Mouse (Mus musculus): ENCODE measurements around the gene Sema4a. TPM values are rescaled to one million over a fixed set of nuclear protein-coding genes. Genes with fewer than 3 reads are reported as not detected.

Gene Sema4a
- total RNA-seq, 2 experiments from 2014 or later: 68.7 to 71.2 TPM

DNA sequence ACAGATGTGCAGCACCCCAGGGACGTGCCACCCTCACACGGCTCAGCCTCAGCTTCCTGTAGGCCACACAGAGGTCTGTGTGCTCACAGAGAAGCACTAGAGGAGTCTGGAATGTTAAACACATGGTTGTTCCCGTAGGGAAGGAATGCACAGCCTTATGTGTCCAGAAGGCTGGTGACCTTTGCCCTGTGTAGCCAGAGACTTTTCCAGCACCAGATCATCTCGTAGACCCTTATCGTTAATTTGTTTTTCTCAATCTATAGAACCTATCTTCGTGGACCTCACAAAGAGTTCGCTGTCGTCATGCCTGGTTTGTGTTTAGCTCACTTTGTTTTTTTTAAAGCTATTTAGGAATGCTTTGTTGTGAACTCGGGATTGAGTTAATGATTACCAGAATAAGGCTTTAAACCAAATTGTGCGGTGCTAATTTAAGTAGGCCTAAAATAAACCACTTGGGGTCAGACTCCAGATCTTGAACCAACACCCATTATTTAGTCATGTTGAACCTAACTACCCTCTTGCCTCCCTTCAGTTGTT, 10.0 kb upstream of the Sema4a start:
- TF ChIP-seq CTCF (IDR thresholded peaks at IDR 0.05): no peak
- H3K27ac ChIP-seq: no peak overlapping the region
- intact Hi-C loops (cut with DNase I): no loop called here

GRCm38 (mm10) chr3:88469466-88469865, 8.5 kb upstream of the Sema4a start:
- DNase-seq (ENCODE audit: extremely low spot score in 1 of 2, low spot score in 2 of 2): no peak
- H3K4me3 ChIP-seq: no peak overlapping the region
- intact Hi-C loops (cut with DNase I): loop anchor here (5.0 kb wide), 2 partner anchors 42 to 132 kb away; partner anchors contain the start of genes Slc25a44, Smg5 and Tmem79
- no peak for TF ChIP-seq CTCF (IDR thresholded peaks at IDR 0.05)
- no peak overlapping the region for H3K27ac ChIP-seq

More for the DNA sequence above, 10.0 kb upstream of the Sema4a start:
- no peak overlapping the region for H3K4me3 ChIP-seq
- DNase-seq (ENCODE audit: extremely low spot score in 1 of 2, low spot score in 2 of 2): no peak

DNA sequence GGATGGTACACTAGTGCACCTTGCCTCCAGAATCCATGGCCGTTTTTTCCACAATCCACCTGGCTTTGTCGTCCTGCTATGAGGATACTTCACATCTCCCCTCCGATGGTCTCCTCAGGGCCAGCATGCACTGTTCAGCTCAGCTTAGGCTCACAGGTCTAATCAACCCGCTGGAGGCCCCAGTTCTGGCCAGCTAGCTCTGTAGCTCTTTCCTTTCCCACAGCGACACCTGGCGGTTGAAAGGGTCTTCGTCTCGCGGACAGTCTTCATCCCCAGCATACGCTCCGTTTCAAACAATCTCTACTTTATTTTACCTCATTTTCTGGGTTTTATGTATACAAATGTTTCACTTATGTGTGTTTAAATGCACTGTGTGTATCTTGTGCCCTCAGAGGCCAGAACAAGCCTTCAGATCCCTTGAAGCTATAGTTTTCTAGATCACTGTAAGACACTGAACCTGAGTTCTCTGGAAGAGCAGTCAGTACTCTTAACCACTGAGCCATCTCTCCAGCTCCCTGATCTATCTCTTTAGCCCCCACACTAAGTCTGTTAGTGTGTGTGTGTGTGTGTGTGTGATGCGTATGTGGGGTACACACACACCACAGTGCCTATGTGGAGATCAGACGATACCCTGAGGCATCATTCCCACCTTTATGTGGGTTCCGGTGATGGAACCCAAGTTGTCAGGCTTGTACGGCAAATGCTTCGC, 6.3 kb upstream of the Sema4a start:
- intact Hi-C loops (cut with DNase I): loop anchor here (1.0 to 5.0 kb wide), 3 partner anchors 40 to 130 kb away; partner anchors contain the start of genes Slc25a44, Smg5 and Tmem79
- Histone ChIP-seq H3K27ac (no peak overlapping the region), H3K4me3 (no peak overlapping the region)
- peak; percentile 92 for TF ChIP-seq CTCF (IDR thresholded peaks at IDR 0.05)
- peak; percentile 82 to 91 for DNase-seq (ENCODE audit: extremely low spot score in 1 of 2, low spot score in 2 of 2)

DNA sequence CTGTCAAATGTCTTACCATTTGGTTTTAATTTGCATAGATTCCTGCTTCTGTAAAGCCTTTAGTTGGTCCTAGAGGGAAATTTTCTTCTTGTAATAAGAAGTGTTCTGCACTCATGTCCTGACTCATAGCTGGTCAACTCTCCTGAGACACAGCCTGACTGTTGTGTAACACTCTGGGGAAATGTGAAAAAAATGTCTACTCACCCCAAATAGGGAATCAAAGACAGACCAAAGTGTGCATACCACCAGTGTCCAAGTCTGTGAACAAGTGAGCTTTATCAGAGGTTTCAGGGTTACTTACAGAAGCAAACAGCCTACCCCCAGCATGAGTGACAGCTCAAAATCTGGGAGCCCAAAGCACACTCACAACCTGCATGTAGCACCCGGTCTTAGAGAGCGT, 4.1 kb upstream of the Sema4a start:
- DNase-seq (ENCODE audit: extremely low spot score in 1 of 2, low spot score in 2 of 2): no peak
- H3K27ac ChIP-seq: no peak overlapping the region
- no peak for TF ChIP-seq CTCF (IDR thresholded peaks at IDR 0.05)
- intact Hi-C loops (cut with DNase I): loop anchor here (5.0 kb wide), 2 partner anchors 38 to 128 kb away; partner anchors contain the start of genes Slc25a44, Smg5 and Tmem79
- no peak overlapping the region for H3K4me3 ChIP-seq

DNA sequence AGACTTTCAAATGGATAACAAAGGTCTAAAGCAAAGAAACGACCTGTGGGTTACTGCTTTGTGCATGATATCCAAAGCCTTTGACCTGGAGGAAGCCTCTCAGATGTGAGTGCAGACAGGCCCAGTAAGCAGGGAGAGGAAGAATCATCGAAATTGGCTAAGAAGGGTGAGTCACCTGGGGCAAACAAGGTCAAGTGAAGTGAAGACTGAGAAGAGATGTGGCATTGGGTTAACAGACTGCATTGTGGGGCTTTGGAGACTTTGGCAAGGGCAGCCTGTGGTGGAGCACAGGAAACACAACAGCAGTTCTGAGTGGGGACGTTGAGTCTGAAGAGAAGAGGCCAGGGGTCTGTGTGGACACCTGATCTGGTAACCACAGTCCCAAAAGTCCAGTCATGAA, 3.4 kb upstream of the Sema4a start:
- intact Hi-C loops (cut with DNase I): no loop called here
- H3K4me3 ChIP-seq: no peak overlapping the region
- TF ChIP-seq CTCF (IDR thresholded peaks at IDR 0.05): no peak
- DNase-seq (ENCODE audit: extremely low spot score in 1 of 2, low spot score in 2 of 2): no peak
- H3K27ac ChIP-seq: no peak overlapping the region

GRCm38 (mm10) chr3:88460029-88460428, 953 bp downstream of the Sema4a start:
- DNase-seq (ENCODE audit: extremely low spot score in 1 of 2, low spot score in 2 of 2): no peak
- Histone ChIP-seq H3K4me3 (no peak overlapping the region), H3K27ac (peak overlapping the region; percentile 66; the same call in 1 of the 2 replicates)
- TF ChIP-seq CTCF (IDR thresholded peaks at IDR 0.05): no peak
- intact Hi-C loops (cut with DNase I): no loop called here

GRCm38 (mm10) chr3:88458778-88459219, 2.2 kb downstream of the Sema4a start:
- DNase-seq (ENCODE audit: extremely low spot score in 1 of 2, low spot score in 2 of 2): peak; percentile 39 to 53
- no peak for TF ChIP-seq CTCF (IDR thresholded peaks at IDR 0.05)
- intact Hi-C loops (cut with DNase I): loop anchor here (2.0 kb wide), 1 partner anchor 18 kb away; no protein-coding TSS in a partner anchor
- peak overlapping the region; percentile 78 for H3K27ac ChIP-seq
- H3K4me3 ChIP-seq: peak overlapping the region; percentile 56

DNA sequence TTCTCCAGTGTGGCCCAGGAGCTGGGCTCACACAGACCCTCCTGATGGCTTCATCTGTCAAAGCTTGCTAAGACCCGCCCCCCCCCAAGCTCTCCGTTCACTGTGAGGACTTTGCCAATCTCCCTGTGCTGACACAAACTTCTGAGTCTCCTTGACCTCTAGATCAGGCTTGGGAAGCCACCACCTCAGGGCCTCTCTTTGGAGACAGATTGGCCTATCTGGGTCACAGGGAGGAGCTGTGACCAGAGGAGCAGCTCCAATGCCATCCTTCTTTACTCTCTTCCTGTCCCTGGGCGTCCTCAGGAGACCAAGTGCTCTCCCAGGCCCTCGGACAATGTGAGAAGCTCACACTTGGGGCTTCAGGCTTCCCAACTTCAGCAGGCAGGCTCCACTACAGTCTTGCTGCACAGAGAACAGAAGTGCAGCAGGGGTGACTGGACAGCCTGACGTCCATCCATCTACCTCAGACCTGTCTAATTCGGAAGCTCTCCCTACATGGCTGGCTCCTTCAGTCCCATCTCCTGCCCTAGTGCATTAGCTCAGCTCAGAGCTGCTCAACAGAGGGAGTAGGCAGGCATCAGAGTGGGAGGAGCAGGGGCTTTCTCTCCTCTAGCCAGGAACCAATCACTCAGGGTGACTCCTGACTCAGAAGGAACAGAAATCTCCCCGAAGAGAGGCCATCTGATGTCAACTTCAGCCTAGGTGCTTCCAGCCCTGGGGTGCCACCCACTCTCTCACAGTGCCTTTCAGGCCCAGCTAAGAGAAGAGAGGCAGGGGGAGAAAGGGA, 4.0 kb downstream of the Sema4a start:
- H3K4me3 ChIP-seq: peak overlapping the region; percentile 56
- no peak for DNase-seq (ENCODE audit: extremely low spot score in 1 of 2, low spot score in 2 of 2)

GRCm38 (mm10) chr3:88456313-88456712, 4.7 kb downstream of the Sema4a start:
- H3K4me3 ChIP-seq: no peak overlapping the region
- DNase-seq (ENCODE audit: extremely low spot score in 1 of 2, low spot score in 2 of 2): no peak
- intact Hi-C loops (cut with DNase I): no loop called here
- H3K27ac ChIP-seq: no peak overlapping the region
- no peak for TF ChIP-seq CTCF (IDR thresholded peaks at IDR 0.05)

More for the DNA sequence above, 4.0 kb downstream of the Sema4a start:
- intact Hi-C loops (cut with DNase I): no loop called here
- TF ChIP-seq CTCF (IDR thresholded peaks at IDR 0.05): no peak
- peak overlapping the region; percentile 56; the same call in 1 of the 2 replicates for H3K27ac ChIP-seq

DNA sequence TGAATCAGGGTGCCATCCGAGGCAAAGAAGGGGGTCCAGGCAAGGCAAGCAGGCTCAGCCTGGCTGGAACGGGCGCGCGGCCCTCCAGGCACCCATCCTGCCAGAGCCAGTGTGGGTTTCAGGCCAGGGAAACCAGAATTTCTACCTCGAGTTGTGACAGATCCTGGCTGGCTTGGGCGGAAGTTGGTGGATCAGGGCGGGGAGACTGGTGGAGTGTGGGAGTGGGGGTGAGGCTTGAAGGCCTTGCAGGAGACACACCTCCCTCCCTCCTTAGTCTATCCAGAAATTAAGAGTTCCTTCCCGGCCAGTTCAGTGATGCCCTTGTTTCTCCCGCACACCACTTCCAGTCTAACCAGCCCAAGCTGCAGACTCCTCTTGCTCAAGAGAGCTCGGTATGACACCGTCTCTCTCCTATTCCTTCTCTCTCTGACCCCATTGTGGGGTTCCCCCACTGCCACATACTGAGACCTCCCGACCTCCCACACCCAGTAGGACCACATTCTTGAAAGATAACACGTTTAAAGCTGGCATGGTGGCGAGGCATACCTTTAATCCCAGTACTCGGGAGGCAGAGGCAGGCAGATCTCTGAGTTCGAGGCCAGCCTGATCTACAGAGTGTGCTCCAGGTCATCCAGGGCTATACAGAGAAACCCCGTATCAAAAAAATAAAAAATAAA, 5.3 kb downstream of the Sema4a start:
- Histone ChIP-seq H3K4me3 (no peak overlapping the region), H3K27ac (no peak overlapping the region)
- DNase-seq (ENCODE audit: extremely low spot score in 1 of 2, low spot score in 2 of 2): no peak
- TF ChIP-seq CTCF (IDR thresholded peaks at IDR 0.05): no peak
- intact Hi-C loops (cut with DNase I): no loop called here
